Mouse (Mus musculus) testis, adult 2 months (tissue): ENCODE measurements around the gene Rcc1l.

Experiments
- CTCF ChIP-seq: fragments of 200-500 bp; IDR thresholded peaks from 2 replicates; pipeline ENCODE4 v1.5.1; 2012; ENCODE audit warnings: low read depth, mild to moderate bottlenecking, inconsistent platforms, low read length, moderate library complexity; ENCODE audit not compliant: control insufficient read depth, insufficient read depth, insufficient replicate concordance
- POLR2A ChIP-seq: fragments of 200-500 bp; IDR thresholded peaks from 2 replicates; pipeline ENCODE4 v1.6.1; 2012; ENCODE audit warnings: low read depth, mild to moderate bottlenecking, inconsistent platforms, low read length, moderate library complexity; ENCODE audit not compliant: control insufficient read depth

- no peak for TF ChIP-seq POLR2A
- no peak for TF ChIP-seq CTCF
Observed at GRCm38 (mm10) chr5:134115639-134116259, 60.8 kb downstream of the Rcc1l start.
